Mouse (Mus musculus) granulocyte monocyte progenitor cell, adult 5-6 weeks (primary cell): ENCODE measurements at regions not wholly inside any gene's neighbourhood (a gene's known extent, or its start where the extent isn't known, plus 50 kb on each side); places are given as distances from the start of the nearest gene placed in this dataset.

Experiments used
- ATAC-seq: replicated peaks from 2 replicates; pipeline ENCODE4 v1.8.0; 2016; ENCODE audit warnings: mild to moderate bottlenecking, moderate TSS enrichment, inconsistent platforms; ENCODE audit not compliant: poor library complexity, severe bottlenecking

DNA sequence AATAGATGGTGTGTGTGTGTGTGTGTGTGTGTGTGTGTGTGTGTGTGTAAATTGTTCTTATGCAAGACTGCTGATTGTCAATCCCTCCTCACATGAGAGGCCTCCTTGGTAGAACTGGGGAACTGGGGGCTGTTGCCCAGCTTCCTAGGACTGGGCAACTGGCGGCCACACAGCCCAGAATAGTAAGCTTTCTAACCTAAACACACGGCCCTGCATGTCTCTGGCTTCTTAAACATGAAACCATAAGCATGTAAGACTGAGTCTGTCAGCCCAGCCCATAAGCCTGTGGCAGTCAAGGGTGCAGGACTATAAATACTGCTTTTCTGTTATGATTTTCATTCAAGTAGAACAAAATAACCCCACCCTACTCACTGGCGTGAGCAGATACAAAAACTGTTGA is 60.7 kb downstream of the Ifng start:
- no peak for ATAC-seq

DNA sequence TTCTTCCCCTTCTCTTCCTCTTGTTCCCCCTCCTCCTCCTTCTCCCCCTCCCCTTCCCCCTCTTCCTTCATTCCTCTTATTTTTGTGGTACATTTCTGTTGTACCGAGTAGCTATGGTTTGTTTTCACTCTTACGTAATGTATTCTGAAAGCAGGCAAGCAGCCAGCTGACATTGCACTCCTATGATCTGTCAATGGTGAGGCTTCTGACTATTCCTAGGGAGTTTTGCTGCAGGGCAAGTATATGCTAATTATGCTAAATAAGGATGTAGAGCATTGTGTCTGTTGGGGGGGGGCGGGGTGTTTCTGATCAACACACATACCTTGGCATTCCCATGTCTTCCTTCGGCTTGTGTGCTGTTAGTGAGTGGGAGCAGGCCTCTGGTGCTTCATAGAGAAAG is 64.0 kb downstream of the Ifng start:
- peak; percentile 40; the same call in 1 of the 2 replicates for ATAC-seq

DNA sequence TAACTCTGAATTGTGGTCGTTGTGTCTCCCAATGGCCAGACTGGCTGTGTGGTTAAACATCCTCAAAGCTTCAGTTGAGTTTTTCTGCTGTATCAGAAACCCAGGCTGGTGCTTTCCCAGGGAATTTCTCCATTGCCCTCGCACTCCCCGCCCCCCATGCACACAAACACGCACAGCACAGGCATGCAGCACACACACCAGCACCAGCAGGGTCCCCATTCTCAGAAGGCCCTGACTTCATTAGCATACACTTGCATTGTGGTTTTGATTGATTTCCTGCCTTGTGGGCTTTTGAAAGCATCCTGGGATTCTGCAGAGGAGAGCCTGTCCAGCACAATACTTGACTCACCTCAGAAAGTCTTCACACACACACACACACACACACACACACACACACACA is 65.3 kb downstream of the Ifng start:
- ATAC-seq = no peak

DNA sequence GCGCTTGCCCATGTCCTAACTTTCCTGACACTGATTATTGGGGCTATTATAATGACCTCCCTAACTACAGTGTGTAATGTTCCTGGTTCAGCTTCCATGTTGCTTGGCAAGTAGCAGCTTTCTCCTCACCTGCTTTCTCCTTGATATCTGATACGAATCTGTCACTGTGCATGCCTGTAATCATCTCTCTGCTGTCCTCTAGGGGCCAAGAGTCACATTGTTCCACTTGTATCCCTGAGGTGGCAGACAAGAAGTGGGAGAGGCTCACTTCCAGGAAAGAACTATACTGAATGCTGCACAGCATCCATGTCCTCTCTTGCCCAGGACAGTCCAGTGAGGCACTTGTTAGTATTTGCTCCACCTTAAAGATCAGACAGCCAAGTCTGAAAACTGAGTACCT is 66.8 kb downstream of the Ifng start:
- peak; percentile 56 for ATAC-seq

DNA sequence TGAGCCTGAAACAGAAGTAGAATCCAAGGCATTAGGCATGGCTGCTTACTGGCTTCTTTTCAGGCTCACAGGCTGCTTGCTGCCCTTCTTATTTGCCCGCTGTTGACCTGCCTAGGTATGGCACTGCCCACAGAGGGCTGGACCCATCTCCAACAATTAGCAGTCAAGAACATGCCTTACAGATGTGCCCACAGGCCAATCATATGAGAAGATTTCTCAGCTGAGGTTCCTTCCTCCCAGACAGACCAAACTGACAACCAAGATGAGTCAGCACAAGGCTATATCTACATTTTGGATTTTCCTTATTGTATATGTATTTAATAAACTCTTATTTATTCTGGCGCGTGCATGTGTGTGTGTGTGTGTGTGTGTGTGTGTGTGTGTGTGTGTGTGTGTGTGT is 76.0 kb downstream of the Ifng start:
- ATAC-seq = peak; percentile 46

DNA sequence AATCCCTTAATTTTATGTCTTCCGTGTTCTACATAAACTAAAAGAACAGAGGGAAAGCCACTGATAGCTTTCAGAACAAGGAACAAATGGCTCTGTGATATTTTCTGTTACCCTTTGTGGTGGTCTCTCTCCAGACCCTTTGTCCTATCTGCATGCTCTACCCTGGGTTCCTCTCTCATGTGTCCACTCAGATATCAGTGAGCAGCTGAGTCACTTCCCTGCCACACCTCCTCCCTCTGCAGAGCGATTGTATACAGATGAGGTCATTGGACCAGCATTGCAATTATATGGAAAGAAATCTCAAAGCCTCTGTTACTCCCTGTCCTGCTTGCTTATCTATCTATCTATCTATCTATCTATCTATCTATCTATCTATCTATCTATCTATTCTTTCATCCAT is 77.1 kb downstream of the Ifng start:
- ATAC-seq = peak; percentile 48; the same call in 1 of the 2 replicates

DNA sequence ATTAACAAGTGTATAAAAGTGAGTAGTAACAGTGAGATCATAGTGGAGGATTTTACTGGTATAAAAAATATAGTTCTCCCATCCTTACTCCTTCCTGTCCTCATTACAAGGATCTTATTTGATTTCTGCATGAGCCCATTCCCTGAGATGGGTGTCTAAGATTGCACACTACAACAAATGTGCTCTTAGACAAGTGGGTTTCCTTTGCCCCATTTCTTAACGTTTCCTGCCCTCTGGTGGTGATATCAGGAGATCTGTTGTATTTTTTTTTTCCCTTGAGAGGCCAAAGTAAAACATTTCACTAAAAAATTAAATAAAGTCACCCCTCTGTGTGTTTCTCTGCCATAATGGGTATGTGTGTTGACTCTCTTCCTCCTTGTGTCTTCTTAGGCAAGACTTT is 105.1 kb downstream of the Ifng start:
- ATAC-seq = no peak

DNA sequence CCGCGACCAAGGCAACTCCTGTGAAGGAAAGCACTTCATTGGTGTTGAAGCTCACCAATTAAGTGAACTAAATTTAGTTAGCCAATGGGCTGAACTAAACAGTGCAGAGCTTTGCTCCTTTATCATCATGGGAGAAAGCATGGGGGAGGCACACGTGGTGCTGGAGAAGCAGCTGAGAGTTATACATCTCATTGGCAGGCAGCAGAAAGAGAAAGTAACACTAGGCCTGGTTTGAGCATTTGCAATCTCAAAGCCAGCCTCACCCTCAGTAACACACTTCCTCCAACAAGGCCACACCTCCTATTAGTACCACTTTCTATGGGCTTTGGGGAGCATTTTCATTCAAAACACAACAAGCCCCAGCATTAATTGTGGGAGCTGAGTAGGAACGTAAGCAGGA is 109.4 kb downstream of the Ifng start:
- ATAC-seq = no peak

DNA sequence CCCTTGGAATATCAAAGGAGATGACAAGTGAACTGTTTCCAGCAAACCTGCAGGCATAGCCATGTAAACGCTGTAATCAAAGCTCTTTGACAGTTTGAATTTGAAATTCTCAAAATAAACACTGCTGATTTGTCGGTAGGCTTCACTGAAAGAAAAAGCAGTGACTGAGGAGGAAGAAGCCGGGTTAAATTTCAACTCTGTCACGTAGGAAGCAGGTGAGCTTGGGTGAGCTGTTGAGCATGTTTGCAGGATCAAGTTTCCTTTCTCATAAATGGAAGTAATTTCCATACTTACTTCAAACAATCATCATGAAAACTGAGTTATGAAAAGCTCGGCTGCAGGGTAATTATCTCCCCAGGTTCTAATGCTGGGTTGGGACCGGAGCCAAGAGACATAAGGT is 118.0 kb downstream of the Ifng start:
- ATAC-seq = no peak

DNA sequence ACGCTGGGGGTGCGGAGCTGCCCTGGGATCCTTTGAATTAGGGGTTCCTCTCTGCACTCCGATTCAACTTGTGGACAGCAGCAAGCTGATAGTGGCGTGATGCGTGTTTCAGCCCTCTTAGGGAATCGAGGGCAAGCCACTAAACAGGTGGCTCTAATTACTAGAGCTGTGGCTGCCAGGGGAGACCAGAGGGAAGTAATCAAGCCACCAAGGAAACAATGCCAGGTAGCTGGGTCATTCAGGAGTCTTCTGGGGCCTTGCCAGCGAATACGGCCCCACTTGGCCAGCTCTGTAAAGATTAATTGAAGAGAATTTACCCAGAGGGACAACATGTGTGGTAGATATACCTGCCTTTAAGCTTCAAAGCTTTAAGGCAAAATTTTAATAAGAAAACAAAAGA is 123.2 kb downstream of the Ifng start:
- ATAC-seq = no peak

DNA sequence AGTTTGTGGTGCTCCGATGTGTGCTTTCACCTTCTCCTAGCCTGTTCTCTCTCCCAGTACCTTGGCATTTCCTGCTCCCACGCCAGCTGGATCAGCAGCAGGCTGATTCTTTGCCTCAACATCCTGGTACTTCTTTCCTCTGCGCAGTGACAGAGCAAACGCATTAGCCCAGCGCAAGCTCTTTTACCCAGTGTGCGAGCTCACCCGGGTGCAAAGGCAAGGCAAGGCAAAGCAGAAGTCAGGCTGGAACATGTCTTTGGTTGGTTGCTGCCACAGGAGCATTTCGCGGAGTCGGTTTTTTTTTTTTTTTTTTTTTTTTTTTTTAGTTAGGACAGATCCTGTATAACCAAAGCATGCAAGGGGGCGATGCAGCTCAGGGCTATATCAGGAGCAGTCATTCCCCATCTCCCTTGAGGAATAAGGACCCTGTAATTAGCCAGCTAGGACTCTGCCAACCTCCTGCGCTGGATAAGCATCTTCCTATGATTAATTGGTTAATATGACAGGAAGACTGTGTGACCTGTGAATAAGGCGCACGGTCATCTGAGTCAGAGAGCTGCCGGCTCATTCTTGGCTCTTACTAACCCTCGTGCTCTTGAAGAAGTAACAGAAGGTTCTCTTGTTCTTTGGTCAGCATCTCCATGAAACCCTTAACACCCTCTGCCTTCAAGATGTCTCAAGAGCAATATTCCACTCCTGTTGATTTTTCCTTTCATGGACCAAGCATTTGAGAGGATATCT is 123.9 kb downstream of the Ifng start:
- ATAC-seq = no peak

DNA sequence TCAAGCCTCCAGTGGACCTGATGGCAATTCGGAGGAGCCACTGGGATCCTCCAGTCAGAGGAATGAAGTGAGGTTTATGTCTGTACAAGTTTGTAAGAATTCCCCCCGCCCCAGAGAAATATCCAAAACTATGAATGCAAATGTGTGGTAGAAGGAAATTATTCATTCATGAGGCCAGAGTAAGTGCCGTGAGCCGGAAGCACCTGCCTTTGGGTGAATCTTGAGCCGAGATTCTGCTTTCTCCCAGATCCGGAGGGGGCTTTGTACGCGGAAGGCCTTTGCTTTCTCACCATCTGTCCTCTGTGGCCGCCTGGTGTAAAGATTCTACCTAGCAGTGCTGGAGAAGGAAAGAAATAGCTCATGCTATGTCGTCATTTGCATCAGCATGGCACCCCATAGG is 127.8 kb downstream of the Ifng start:
- ATAC-seq = no peak

DNA sequence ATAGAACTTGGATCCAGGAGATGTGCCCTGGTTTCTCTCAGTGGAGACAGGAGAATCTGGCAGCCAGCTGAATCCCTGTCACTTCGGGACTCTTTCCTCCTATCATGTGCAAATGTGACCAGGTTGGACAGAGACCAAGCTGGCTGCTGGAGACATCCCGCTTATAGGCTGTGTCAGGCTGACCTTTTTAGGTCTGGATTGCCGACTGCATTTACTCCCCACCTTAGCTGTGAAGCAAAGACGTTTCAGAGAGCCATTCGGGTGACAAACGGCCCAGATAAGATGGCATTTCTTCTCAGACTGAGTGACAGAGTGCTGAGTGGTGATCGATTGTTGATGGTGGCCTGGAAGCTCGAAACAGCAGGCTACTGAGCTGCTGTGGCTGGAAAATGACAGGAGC is 128.6 kb downstream of the Ifng start:
- ATAC-seq = no peak

DNA sequence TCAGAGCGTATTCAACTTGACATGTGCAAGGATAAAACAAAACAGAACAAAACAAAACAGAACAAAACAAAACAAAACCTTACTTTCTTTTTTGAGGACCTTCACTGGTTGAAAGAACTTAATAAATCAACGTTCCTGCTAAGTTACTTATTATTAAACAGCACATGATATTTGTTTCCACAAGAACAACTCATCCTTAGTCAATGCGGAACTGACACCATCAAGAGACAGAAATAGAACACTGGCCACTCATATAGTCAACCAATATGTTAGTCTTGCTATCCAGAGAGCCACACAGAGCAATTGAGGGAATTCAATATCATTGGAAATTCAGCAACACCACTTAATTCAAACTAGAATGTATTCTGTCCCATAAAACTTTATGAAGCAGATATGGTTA is 132.4 kb downstream of the Ifng start:
- ATAC-seq = no peak

DNA sequence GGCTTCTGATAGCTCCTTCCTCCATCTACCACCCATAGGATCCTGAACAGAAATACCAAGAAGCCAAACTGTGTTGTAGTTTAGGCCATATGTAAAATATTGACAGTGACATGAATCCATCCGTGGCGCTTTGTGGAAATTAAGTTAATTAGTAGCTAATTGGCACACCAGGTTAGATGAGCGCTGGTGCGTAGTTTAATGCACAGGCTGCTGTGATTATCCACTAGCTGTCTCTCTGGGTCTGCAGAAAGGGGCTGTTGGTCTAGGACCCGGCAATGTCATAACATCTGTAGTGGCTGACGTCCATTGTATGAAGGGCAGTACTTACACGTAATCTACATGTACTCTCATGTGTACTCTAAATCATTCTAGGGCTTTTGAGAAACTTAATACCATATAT is 134.7 kb downstream of the Ifng start:
- no peak for ATAC-seq

DNA sequence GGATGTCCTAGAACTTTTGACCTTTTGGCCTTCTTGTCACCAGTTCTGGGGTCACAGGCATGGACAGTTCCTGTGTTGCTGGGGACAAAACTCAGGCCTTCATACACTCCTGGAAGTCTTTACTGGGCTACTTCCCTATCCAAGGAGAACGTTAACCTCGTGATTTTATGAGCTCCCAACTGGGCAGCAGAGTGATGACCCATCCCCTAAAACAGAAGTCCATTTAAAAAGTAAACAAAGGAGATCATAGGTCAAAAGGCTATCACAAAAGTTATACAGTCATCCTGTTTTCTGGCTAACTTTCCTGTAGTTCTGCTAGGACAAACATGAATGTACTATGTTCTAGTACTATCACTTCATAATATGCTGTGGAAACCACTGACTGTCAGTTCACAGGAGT is 140.5 kb downstream of the Ifng start:
- ATAC-seq = no peak

DNA sequence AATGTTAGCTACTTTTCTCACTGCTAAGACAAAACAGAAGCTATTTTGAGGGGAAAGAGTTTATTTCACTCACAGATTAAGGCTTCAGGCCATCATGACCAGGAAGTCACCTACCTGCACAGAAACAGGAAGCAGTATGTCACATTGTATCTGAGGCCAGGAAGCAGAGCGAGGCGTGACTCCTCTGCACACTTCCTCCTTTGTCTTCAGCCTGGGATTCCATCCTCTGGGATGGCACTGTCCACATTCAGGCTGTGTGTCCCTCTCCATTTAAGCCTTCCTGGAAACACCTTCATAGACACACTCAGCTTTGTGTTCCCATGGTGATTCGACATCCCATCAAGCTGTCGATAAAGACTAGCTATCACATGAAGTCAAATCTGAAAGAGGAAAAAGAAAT is 145.0 kb downstream of the Ifng start:
- ATAC-seq = peak; percentile 65

DNA sequence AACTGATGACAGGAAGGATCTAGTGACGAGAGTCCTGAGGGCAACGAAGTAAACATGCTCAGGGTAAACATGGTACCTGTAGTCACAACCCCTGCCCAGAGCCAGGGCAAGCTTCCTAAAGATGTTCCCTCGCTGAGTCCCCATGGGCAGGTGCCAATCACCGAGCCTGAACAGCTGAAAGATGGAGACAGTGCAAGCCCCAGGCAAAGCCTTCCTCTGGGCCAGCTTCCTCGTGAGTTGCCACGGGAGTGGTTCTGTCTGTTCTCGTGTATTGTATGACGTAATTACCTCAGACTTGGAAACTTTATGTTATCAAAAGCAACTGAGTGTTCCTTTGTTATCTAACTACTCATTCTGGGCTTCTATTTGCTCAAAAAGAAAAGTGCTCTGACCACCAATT is 147.4 kb downstream of the Ifng start:
- ATAC-seq = 0 out of 2 replicates have a peak, but pooled peaks have one; percentile 7

DNA sequence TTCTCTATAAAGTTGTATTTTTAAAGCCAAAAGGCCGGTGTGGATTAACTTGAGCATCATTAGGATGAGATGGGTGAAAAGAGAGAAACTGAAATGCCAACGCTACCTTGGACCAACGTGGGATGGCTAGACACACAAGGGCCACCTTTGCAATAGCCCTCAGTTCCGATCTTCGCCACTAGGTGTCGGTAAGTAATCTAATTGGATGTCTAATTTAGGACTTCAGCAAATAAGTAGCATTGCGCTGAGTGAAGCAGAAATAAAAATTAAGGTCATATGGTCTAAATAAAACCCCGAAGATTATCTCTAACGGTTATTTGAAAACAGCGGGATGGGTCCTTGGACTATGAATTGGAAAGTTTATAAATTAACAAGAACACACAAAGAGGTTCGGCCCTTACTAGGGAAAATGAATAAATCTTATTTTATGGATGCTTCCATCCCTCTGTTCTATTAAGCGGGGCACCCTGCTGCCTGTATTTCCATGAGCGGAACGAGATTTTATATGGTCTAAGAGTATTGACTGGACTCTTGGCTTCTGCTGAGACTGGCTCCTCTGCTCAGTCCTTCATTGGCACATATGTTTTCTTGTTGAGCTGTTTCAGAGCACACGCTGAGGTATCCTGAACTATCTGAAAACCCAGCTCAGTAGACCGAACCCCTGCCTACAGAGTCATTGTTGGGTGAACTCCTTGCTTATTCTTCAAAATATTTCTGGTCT is 152.0 kb downstream of the Ifng start:
- ATAC-seq = peak; percentile 89

DNA sequence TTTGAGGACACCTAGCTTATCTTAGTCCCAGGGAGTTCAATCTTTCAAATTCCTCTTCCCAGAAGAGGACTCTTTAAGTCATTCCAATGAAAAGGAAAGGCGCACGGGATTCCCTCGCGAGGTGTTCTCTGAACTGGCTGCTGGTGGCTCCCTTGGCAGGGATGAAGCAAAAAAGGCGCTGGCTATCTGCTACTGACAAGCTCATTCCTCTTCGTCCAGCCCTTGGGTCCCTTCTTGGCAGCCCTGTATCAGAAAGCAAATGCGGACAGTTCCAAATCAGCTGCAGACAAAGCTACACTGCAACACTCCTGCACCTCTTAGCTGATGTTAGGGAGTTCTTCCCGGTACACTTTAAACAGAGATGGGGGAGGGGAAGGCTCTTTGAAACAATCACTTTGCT is 155.4 kb downstream of the Ifng start:
- ATAC-seq = no peak

DNA sequence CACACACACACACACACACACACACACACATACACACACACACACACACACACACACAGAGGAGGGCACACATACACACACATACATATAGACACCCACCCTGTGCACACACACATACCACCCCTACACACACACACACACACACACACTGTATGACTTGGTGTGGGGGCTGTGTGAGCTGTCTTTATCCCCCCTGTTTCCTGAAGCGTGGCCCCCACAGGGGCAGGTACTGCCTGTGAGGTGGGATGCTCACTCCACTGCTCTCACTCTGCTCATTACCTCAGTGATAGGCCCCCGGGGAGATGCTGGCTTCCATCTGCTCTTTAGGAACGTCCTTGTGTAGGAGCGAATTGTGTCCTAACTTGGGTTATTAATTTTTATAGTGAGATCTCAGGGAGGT is 157.7 kb downstream of the Ifng start:
- ATAC-seq = no peak

DNA sequence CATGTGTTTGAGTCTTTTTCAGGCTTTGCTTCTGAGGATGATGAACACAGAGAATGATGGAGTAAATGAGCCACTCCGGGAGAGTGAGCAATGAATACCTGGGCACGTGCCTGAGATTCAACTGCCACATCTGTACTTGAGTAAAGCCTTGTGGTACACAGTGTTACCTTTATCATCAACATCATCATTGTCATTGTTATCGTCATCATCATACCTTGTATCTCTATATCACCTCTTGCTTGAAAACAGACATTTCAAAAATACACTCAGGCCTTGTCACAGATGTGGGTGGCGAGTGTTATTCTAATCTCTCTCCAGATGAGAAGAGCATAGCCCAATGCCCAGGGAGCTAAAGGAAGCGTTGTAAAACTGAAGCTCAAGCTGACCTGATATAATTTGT is 158.4 kb downstream of the Ifng start:
- ATAC-seq = no peak
